Mouse (Mus musculus) embryo, embryonic 11 days (tissue): ENCODE data around the gene Olfr77.

Experiments
- DNase-seq: peaks from one replicate; pipeline ENCODE4 v3.0.0-alpha.2; 2015

The Olfr77 gene

DNA sequence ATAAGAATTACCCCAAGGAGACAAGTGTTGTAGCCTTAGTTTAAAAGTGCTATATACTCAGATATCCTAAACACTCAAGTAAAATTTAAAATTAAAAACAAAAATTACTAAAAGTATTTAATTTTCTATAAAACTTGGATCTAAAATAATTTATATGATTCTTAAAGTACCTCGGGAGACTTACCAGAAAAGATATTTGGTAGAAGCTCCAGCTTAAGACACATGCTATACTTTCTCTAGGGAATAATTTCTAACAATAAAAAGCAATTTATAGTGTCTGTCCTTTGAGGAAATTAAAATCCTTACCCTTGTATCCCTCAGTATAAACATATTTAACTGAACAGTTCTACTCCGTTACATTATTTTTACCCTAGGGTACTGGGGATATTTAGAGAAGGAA lies at the start of gene Olfr77:
Olfr77 (plus strand) TSS at position 301 of the 400 bp plus-strand sequence.
- no peak for DNase-seq

DNA sequence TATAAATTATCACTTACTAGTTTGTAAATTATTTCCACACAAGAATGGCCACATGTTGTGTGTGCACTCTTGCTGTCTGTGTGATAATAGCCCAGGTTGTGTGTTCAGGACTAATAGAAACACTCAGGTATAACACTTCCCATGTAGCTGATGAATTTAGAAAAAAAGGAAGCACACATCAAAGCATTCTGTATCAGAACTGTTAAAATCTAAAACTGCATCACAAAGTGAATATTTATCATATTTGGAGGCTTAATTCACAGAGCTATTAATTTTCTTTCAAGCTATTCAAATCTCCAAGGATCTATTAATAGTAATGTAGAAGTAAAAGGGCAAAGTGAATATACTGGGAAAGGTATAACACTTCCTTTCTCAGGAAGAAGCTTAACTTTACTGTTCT lies 28.8 kb upstream of the Olfr77 start, which contains the start of gene Olfr862:
Olfr862 (minus strand) TSS at position 101 of the 400 bp plus-strand sequence.
- DNase-seq = no peak

DNA sequence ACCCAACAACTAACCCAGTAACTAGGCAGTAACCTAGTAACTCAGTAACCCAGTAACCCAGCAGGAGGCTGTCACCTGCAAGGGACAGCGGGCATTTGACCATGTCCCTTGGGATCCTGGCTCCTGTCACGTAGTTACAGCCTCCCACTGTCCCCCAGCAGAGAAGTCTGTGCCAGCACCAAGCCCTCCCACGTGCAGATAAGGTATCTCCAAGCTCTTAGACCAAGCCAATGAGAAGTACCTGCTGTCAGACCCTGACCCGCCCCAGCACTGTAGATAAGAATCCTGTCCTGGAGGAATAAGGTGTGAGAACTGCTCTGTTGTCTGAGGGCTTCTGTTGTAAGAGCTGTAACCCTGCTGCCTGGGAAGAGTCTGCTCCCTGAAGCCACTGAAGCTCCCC lies 5.5 kb upstream of the Olfr77 start:
- no peak for DNase-seq
